Mouse (Mus musculus) cerebellum, adult 2 months (tissue): ENCODE results near the gene 2310011J03Rik.

Experiments
- CTCF ChIP-seq: fragments of 200-500 bp; IDR thresholded peaks from 2 replicates; pipeline ENCODE4 v1.5.1; 2011; ENCODE audit warnings: low read depth, mild to moderate bottlenecking, control low read depth, low read length, moderate library complexity, borderline replicate concordance; ENCODE audit not compliant: insufficient read depth
- POLR2A ChIP-seq: fragments of 200-500 bp; IDR thresholded peaks from 2 replicates; pipeline ENCODE4 v1.6.1; 2011; ENCODE audit warnings: low read length, control low read depth, borderline replicate concordance; ENCODE audit not compliant: insufficient read depth

- TF ChIP-seq CTCF (no peak), POLR2A (no peak)
Observed at GRCm38 (mm10) chr10:80316359-80316781, 4.0 kb downstream of the 2310011J03Rik start.
